Mouse (Mus musculus) urinary bladder, postnatal 36 days (tissue): ENCODE results near the gene Polg.

Experiments used
- DNase-seq, 2 experiments: peaks; one replicate each; pipeline ENCODE4 v3.0.0; 2022; ENCODE audit warnings: low spot score in 2 of 2, mixed read lengths in 1 of 2

Polg gene

DNA sequence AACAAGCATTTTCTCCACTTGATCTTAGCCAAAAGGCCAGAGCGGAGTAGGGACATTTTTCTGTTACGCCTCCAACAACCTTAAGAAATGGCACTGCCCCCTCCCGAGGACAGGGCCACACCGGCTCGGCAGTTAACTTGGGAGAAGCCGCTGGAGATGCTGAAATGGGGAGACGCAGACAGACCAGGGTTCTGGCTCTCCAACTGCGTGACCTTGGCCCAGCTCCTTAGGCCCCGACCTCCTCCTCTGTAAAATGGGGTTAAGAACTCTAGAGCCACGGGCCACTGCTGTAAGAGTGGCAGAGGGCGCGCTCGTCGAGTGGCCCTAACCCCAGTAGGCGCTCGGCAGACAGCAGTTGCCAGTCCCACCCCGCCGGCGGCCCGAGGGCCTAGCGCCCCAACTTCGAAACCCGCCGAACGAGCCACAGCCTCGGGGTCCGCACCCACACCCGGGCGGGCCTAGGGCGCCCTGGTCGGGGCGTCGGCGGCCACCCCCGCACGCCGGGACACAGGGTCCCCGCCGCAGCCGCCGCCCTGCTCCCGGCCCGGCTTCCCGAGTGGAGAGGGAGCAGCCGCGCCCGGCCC, 609 bp downstream of the Polg start:
- DNase-seq, result peak; percentile 43 to 54

- DNase-seq, result peak in 1 of 2 experiments; percentile 5
These were observed 1.3 kb downstream of the Polg start for GRCm38 (mm10) chr7:79464776-79465420.

- DNase-seq, result no peak
These were observed 2.6 kb downstream of the Polg start for GRCm38 (mm10) chr7:79463376-79464077.

- DNase-seq, result no peak
These were observed 4.4 kb downstream of the Polg start for GRCm38 (mm10) chr7:79461721-79462120.

DNA sequence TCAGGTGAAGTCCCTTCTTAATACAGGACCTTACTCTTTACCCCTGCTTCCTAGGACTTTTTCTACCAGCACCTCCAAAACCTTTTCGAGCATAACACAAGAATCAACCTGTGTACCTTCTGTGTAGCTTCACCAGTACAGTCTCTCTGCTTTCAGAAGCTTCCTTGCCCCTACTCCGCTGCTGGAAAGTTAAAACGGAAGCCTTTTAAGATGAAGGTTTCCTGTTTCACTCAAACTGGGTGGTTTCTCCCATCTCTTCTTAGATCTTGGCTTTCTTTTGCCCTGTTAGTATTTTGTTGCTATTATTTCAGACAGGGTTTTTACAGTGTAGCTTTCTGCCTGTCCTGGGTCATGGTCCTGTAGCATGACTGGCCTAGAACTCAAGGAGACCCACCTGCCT, 18.7 kb downstream of the Polg start:
- no peak for DNase-seq

- no peak for DNase-seq
These were observed 19.1 kb downstream of the Polg start for GRCm38 (mm10) chr7:79447048-79447447.

GRCm38 (mm10) chr7:79440035-79440434, 26.1 kb downstream of the Polg start:
- no peak for DNase-seq

- no peak for DNase-seq
These were observed 37.9 kb downstream of the Polg start for GRCm38 (mm10) chr7:79428243-79428642.

DNA sequence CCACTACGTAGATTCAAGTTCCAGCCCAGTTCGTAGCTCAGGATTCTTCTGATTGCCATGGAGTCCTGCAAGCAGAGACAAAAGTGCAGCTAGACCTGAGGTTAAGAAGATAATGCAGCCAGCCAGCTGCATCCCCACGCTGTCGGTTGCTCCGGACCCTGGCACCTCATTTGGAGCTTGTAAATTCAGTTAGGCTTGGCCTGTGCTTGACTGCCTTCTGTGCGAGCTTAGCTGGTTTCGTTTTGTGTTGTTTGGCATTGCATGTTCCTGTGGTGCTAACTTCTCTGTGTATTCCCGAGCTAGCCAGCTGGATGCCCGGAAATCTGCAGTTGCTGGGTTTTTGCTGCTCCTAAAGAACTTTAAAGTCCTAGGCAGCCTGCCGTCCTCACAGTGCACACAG, 40.4 kb downstream of the Polg start:
- DNase-seq, result no peak

GRCm38 (mm10) chr7:79422876-79423275, 43.3 kb downstream of the Polg start:
- DNase-seq, result no peak

DNA sequence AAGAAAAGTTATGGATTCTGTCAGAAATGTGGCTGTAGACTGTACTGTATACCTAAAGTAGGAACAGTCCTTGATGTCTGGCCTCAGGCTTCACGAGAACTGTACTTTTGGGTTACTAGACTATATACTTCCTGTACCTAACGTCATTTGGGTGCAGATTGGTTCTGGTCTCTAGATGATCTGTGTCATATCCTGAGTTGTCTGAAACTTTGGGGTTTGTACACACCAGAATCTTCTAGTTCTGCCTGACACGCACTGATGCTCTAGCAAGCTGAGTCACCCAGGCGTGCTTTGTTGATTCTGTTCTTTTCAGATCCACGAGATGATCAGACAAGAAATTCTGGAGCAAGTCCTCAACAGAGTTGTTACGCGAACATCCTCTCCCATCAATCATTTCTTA, 46.2 kb downstream of the Polg start:
- DNase-seq, result no peak

DNA sequence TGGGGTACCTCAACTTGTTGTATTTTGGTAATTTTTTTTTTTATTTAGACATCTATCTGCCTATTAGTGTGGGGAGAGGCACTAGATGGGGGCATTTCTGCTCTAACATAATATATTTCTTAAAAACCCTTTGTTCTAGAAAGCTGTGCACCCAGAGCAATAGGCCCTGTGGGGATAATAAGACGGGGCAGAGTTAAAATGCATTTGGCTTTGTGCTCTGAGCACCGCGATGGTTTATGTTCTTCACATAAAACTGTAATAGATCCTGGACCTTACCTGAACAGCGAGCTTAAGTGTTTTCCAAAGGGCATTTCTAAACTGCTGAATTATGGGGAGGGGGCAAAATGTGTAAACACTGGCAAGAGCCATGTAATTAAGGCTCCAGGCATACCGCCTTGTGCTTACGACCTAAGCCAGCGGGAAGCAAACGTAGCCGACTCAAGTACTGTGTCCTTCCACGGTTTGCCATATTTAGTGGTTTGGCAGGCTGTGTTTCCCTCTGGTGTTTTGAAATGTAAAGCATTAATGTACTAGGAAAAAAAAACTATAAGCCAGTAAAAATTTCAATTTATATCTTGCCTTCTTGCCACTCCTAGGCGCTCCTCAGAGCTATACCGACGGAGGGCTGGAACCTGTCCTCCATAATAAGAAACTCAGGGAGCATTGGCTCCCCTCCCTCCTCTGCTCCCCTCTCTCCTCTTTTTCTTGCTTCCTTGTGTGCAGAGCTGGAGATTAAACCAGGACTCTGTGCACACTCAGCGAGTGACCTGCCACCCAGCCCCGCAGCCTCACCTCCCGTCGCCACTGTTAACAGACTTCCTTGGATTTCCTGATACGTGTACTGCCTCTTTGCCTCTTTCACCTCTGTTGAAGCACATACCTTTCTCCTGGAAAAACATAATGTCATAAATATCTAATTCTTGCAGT, 51.5 kb downstream of the Polg start:
- no peak for DNase-seq

DNA sequence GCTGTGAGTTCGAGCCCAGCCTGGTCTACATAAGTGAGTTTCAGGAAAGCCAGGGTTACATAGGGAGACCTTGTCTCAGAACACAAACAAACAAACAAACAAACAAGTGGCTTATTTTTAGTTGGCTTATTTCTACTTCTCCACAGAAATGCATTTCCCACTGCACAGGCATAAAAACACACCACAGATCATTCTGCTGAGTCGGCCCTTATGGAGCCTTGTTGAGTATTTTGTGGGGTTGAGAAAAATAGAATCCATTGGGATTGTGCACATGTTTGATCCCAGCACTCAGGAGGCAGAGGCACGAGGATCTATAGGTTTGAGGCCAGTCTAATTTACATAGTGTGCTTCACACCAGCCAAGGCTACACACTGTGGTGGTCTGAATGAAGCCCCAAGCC, 65.9 kb downstream of the Polg start:
- no peak for DNase-seq

GRCm38 (mm10) chr7:79398971-79399370, 67.2 kb downstream of the Polg start:
- no peak for DNase-seq

- no peak for DNase-seq
These were observed 67.7 kb downstream of the Polg start for GRCm38 (mm10) chr7:79398426-79398825.

DNA sequence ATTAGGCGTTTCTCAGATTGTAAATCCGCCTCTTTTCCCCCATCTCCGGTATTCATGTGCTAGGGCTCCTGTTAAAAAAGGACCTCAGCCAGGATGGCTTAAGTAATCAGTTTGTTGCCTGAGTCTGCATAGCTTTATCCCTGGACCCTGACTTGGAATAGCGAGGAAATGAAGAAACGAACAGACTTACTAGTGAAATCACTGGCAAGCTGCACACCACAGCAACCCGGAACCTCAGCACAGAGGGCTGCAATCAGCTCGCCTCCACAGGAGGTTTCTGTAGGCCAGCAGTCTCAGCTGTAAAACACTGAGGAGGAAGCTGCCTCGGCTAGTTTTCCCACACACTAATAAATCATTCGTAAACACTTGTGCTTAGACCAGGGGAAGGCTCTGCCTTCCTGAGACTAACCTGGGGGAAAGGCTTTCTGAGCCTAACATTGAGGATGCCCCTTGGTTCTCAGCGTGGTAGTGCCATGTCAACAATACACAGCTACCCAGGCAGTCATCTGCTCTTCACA, 68.7 kb downstream of the Polg start:
- peak in 1 of 2 experiments; percentile 8 for DNase-seq
